Mouse (Mus musculus) kidney, adult 11 months (tissue): ENCODE data around the gene Lpar5.
A peak's percentile ranks its signal among the peaks of the same experiment; 100 is the strongest.

Experiments
- DNase-seq: peaks from one replicate; pipeline ENCODE4 v3.0.0; 2022

Lpar5 gene

DNA sequence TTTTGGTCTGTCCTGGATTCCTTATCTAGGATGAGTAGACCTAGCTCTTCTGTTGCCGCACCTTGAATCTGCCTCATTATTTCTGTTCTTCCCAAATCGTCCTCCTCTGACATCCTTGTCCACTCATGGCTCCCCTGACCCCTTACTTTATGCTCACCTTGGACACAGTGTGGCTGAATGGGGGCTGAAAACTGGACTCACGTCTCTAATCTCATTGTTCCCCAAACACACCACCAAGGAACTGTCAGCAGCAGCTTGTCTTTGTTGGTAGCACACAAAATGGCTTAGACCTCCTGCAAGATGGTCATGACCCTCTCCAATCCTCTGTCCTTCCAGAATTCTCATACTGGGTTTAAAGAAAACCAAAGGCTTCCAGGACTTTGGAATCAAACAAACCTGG, 20.2 kb downstream of the Lpar5 start:
- no peak for DNase-seq

DNA sequence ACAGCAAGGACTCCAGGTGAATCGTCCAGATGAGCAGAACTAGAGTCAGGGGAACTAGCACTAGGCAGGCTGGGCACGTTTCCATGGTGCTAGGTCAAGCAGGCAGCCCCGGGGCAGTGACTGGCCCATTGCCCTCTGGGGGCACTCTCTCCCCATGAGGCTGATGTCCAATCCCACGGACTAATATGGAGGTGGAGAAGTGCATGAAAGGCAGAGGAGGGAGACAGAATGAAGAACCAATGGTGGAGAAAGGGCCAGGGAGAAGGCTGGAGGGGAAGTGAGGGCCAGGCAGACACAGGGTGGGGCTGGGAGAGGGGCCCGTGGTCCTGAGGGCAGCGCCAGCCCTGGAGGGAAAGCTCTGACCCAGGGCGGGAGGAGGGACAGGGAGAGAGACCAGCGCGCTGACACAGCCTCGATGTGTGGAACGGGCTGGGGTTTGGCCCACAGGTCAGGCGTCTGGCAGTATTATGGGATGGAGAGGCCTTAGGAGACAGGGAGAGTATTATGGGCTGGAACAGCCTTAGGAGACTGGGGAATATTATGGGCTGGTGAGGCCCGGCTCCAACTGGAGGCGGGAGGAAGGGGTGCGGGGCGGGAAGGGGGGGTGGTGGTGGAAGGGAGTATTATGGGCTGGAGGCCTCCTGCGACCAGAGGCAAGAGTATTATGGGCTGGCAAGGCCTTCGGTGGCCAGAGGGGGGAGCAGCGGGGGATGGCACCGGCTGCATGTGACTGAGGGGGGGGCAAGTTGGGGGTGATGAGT, 21.0 kb downstream of the Lpar5 start:
- peak; percentile 93 for DNase-seq

DNA sequence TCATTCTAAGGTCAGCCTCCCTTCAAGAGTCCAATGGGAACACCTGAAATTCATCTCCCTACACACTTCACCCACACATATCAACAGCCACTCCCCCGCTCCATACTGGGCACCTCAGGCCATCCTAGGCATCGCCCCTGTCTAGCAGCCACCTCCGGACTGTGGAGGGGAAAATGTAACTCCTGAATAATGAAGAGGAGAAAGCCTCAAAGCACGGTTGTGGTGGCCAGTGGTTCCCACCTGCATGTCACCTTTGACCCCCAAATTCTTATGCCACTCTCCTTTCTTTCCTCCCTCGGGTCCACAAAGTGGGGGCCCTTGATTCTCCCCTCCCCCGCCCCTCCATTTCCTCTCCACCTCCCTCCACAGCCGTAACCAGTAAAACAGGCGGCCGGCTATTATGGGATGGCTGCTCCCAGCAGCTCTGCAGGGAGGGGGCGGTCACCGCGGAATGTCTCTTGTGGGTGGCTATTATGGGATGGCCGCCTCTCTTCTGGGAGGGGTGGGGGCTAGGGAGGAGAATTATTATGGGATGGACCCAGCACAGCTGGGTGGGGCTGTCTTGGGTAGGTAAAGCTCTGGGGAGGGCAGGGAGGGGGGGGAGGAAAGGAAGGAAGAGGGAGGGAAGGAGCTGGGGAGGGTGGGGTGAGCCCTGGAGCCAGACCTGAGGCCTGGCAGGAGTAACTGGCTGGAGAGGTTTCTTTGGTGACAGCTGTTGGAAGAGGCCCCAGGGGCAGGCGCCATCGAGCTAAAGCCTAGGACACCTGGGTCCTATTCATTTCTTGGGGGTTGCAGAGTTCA, 22.0 kb downstream of the Lpar5 start:
- DNase-seq = peak; percentile 88

DNA sequence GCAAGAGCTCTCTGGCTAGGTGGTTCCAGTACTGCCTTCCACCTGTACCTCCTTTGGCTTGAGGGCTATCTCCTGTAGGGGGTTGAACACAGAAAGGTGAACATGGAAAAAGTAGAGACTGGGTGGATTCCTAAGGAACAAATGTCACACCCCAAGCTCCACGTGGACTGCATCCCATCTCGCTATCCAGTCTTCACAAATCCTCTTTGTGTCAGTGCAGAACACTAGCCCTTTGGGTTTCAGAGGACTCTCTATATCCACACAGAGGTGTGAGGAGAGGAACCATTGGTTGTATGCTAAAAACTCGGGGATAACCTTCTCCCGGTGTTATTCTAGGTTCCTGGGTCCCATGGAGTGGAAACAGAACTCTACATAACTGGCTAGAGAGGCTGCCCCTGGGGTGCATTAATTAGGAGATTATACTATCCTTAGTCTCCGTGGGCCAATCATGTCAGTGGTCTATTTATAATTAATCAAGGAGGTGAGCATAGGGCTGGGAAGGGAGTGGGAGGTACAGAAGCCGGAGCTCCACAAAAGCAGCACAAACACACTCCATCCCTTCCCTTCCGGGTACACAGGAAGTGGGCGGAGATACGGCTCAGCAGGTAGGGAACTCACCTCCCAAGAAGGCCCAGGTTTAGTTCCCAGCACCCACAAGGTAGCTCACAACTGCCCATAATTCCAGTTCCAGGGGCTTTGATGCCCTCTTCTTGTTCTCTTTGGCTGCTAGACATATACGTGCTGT, 22.8 kb downstream of the Lpar5 start:
- DNase-seq = no peak

DNA sequence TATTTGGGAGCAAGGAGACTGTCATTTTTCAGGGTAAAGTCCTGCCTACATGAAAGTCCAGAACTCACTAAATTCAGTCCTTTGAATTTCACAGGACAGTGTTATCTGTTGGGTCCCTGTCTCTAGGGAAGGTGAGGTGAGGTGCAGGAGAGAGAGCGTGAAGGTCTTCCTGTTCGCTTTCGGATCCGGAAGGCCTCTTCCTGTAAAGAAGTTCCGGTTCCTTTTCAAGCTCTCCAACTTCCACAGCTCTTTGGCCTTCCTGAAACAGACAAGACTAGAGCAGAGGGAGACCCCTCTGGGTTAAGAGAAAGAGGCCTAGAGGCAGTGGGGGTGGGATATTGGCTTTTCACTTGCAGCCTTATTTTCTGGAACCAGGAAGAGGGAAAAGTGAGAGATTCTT, 24.7 kb downstream of the Lpar5 start:
- no peak for DNase-seq

DNA sequence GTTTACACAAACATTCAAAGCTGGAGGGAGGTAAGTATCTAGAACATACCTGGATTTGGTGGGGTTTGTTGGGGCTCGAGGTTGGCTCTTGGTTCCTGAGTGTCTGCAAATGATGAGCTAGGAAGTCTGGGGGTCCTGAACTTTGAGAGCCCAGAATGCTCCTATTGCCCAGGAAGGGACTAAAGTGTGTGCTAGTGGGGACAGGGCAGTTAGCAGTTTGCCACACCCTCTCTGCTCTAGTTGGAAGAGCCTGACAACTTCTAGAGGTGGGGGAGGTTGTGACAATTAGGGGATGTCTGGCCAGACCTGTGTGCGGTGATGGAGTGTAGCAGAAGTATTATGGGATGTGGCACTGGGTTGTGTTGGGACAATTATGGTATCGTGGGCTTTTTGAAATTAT, 27.1 kb downstream of the Lpar5 start:
- DNase-seq = no peak

DNA sequence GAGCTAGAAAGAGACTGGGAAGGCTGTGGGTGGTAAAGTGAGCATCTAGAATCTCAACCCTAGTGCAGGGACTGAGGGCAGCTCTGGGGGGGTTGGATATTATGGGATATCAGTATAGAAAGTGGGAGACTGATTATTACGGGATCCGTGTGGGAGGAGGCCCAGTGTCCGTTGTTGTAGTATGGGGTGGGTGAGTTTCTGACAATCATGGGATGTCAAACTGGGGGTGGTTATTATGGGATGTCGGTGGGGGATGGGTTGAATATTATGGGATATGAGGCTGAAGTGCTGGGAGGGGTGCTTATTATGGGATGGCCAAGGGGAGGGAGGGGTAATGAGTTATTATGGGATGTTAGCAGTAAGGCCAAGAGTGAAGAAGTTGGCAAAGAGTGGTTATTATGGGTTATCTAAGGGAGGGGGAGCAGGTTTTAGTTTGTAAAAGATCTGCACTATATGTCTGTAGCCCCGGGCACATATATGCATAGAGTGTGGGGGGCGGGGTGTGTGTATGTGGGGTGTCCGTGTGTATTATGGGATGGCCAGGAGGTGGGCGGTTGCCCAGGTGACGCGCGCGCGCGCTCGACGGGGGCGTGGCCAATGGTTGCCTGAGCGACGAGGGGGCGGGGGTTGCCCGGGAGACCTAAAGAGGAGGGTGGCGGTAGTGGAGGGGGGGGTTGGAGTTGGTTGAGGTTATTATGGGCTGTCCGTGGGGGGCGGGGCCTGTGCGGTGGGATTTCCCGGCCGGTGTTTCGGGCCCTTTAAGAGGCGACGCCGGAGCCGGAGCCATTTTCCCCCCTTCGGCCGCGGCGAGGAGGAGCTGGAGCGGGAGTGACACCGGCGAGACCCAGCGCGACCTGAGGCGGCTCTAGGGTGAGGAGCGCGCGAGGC, 27.9 kb downstream of the Lpar5 start, which contains the start of gene Chd4:
TSS of gene Chd4 (plus strand) at position 591 of the 888 bp plus-strand sequence.
- DNase-seq = peak; percentile 92

DNA sequence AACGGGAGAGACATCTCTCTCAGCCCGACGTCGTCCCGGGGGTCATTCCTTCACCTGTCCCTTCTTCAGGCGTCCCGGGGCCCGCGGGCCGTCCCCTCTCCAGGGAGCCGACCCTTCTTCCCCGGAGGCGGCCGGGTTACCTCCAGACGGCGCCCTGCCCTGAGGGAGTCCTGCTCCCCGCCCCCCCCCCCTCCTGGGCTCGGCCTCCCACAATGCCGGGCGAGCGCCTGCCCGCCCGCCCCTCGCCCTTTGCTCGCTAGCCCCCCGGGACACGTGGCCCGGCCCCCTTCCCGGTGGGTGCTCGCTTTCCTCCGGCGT, 28.5 kb downstream of the Lpar5 start:
- DNase-seq = no peak

DNA sequence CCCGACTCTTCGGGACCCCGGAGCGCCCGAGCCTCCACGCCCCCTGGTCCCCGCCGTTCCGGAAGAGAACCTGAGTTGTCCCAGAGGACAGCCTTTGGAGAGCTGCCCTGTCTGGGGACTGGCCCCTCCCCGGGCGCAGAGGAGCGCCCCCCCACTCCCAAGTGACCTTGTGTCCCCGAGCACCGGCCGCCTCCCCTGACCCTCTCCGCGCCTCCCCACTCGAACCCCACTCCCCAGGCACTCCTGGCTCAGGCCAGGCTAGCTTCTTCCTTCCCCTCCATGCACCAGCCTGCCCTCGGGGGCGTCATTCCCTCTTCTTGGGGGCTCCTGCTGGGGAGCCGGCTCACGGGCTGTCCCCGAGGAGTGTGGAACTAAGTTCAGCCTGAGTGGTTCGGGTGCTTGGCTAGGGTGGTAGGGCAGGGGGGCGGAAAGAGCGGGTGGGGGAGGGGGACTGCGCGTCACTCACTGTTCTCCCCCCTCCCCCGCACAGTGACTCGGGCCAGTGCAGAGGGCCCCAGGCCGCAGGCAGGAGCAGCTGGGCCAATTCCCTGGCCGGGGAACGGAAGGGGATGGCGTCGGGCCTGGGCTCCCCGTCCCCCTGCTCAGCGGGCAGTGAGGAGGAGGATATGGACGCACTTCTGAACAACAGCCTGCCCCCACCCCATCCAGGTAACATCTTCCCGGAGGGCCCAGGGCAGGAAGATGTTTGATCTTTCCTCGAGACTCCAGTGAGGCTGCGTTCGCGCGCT, 29.1 kb downstream of the Lpar5 start:
- peak; percentile 69 for DNase-seq

DNA sequence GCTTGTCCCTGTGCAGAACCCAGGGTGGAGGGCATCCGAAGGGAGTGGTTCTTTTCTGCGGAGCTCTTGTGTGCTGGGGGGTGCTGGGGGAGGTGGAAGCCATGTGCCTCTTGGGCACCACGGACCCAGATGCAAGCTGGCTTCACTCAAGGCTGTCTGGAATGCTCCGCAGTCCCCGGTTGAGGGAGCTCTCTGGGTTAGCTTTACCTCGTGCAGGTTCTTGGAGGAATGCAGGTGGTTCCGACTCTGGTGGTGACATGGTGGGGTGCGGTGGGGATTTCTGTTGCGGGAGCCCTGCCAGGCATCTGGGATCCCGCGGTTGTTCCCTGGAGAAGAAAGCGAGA, 29.6 kb downstream of the Lpar5 start:
- no peak for DNase-seq

DNA sequence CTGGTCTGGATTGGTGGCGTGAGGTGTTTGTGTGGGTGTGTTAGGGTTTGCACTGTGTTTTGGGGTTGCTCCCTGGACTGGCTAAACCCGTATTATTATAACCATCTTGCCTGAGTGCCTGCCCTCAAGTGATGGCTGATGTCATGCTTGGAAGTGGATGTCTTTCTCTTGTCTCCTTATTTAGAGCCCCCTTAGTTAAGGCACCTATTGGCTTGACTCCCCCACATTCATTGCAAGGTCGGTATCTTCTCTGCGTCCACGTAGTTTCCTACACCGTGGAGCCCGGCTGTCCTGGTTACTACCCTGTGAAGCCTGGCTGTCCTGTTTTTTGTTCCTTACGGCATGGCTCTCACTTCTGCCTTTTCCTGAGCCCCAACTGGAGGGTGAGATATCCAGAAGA, 30.2 kb downstream of the Lpar5 start:
- DNase-seq = no peak

DNA sequence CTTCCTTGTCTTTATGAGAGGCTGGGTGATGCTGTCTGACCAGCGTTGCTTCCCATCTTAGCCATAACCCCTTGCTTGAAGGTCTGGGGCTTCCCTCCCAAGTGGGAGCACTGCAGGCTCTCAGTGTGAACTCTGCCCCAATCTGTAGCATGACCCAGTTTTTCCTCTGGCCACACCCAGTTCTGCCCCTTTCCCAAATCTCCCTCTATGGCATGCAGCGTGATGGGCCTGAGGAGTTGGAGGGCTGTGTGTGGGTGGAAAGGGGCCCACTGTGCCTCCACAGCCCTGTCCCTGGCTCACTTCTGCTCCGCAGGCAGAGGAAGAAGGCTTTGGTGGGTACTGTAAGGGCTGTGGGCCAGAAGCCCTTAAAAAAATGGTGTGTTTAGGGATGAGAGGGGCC, 30.8 kb downstream of the Lpar5 start:
- DNase-seq = no peak

DNA sequence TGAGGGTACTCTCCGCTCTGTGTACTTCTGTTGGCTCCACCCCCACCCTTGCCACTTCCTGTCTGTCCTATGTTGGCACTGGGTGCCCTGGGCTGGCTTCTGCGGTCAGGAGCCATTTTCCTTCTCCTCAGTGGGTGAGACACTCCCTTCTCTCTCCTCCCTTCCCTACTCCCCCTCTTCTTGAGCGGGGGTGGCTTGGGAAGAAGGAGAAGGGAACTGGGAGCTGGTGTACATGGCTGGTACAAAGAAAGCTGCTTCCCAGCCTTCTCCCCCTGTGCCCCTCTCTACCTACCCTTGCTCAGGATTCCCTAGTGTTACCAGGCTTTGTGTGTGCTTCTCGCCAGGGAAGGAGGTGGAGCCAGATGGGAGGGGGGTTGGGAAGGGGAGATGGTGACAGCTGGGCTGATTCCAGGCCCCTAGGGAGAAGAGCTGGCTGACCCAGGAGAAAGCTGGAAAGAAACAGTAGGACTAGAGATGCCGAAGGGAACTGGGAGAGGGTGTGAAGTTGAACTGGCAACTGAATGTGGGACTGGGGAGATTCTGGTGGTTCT, 31.8 kb downstream of the Lpar5 start:
- DNase-seq = no peak

DNA sequence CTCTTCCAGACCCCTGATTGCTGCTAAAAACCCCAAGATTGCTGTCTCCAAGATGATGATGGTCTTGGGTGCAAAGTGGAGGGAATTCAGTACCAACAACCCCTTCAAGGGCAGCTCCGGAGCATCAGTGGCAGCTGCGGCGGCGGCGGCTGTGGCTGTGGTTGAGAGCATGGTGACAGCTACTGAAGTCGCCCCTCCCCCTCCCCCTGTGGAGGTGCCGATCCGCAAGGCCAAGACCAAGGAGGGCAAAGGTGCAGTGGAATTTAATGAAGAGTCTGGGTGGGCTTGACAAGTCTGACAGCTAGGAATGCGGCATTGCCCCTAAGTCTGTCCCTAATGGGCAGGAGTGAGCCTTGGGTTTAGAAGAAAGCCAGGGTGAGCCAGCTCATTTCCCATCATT, 33.7 kb downstream of the Lpar5 start:
- DNase-seq = no peak

DNA sequence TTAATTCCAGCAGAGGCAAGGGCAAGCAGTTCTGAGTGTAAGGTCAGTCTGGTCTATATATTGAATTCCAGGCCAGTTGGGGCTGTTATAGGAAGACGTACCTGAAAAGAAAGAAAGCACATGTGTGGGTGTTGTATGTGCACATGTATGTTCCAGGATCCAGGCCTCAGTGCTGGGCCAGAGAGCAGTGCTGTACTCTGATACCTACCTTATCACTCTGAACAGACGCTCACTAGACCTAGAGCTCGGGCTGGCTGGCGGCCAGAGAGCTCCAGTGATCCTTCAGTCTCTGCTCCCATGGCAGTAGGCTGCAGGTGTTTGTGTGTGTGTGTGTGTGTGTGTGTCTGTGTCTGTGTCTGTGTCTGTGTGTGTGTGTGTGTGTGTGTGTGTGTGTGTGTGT, 36.5 kb downstream of the Lpar5 start:
- no peak for DNase-seq

DNA sequence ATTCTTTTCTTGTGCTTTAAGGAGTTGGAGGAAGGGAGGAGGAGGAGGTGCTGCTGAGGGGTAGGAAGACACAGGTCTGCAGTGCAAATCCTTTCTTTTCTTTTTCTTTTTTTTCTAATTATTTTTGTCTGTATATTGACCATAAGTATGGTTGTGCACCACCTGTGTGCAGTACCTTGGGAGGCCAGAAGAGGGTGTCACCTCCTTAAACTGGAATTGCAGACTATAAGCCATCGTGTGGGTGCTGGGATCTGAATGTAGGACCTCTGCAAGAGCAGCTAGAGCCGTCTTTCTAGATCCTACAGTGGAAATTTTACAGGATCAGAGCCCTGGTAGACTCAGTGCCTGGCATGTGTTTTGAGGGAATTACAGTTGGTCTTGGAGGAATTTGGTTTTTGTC, 40.0 kb downstream of the Lpar5 start:
- no peak for DNase-seq

DNA sequence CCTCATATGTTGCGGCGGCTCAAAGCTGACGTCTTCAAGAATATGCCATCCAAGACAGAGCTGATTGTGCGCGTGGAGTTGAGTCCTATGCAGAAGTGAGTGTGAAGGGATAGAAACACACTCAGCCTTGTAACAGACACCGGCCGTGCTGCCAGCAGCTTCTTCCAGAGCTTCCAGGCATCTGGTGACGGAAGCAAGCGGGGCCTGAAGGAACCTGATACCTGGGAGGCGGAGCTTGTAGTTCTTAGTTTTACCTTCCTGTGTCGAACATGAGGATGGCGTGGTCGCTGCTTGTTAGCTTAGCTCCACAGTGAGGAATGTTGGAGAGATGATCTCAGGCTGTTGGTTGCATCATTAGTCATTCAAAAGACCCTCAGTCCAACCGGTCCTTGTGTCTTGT, 41.7 kb downstream of the Lpar5 start:
- no peak for DNase-seq

DNA sequence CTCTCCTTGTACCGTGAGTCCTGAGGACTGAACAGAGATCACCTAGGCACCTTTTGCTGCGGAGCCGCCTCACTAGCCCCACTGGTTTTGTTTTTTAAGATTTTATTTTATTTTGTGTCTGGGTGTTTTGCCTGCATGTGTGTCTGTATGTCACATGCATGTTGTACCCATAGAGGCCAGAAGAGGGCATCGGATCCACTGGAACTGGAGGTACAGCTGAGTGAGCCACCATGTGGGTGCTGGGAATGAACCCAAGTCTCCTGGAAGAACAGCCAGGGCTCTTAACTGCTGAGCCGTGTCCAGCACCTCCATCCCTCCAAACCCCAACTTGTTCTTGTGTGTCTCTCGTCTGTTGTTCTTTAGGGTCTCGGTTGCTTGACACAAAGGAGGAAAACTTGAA, 43.2 kb downstream of the Lpar5 start:
- DNase-seq = no peak

DNA sequence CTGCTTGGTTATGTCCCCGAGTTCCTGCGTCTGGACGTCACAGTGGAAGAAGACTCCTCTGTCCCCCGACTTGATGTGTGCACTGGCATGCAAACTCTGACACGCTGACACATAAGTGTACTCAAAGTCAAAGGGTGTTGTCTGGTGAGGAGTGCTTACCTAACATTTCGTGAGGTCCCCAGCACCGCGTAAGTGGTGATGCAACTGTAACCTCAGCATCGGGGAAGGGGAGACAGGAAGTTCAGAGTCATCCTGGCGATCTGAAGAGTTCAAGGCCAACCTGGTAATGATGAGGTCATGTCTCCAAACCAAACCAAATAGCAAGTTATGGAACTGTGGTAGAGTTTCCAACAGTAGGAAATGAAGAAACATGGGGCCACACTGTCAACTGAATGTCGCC, 44.8 kb downstream of the Lpar5 start:
- no peak for DNase-seq

DNA sequence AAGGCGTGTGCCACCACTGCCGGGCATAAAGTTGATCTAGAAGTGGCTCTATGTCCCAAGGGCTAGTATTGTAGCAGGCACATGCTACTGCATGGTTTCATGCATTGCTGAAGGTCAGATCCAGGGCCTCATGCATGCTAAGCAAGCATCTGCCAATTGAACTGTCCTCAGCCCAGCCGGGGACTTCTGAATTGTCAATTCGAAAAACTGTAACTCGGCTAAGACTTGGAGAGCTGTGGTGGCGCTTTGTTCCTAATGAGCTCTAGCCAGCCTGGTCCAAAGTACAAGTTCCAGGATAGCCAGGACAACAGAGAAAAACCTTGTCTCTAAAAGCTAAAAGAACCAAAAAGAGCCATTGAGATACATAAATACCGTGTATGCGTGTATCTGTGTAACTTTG, 51.7 kb downstream of the Lpar5 start:
- DNase-seq = peak; percentile 53

DNA sequence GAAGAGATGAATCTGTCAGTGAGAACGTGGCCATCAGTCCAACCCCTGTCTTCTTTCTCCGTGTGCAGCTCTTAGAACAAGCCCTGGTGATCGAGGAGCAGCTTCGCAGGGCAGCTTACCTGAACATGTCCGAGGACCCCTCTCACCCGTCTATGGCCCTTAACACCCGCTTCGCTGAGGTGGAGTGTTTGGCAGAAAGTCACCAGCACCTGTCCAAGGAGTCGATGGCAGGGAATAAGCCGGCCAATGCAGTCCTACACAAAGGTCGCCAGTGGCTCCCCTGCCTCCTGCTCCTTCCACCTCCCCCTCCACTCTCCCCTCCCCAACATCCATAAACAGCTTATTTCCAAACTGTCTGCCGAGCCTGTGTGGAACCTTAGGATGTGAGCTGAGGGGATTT, 61.0 kb downstream of the Lpar5 start:
- DNase-seq = no peak
